Mouse (Mus musculus) forebrain, embryonic 10.5 days (tissue): ENCODE measurements around the gene Zfp84. TPM values are rescaled to one million over a fixed set of nuclear protein-coding genes. Genes with fewer than 3 reads are reported as not detected.
A peak's percentile ranks its signal among the peaks of the same experiment; 100 is the strongest.
"Not testable (repeated sequence)": the region's sequence is repeated elsewhere in the genome, so short reads cannot be mapped to it uniquely, and the experiment has no call there.

ENCODE experiments used
- DNase-seq: peaks from one replicate; pipeline ENCODE4 v3.0.0-alpha.2; 2017; ENCODE audit warnings: low spot score; ENCODE audit errors: extremely low spot score
- H3K27ac ChIP-seq: fragments of 300-500 bp; sonication (generic); 2 replicates; pipeline ENCODE4 v1.5.1; 2016; ENCODE audit warnings: mild to moderate bottlenecking
- H3K27me3 ChIP-seq: fragments of 300-500 bp; sonication (generic); 2 replicates; pipeline ENCODE4 v1.6.1; 2016; ENCODE audit warnings: mild to moderate bottlenecking; ENCODE audit not compliant: poor library complexity, severe bottlenecking
- H3K36me3 ChIP-seq: fragments of 300-500 bp; sonication (generic); replicated peaks from 2 replicates; pipeline ENCODE4 v1.6.1; 2016; ENCODE audit warnings: mild to moderate bottlenecking, moderate library complexity
- H3K4me1 ChIP-seq: fragments of 300-500 bp; sonication (generic); 2 replicates; pipeline ENCODE4 v1.6.1; 2016
- H3K4me3 ChIP-seq: fragments of 300-500 bp; sonication (generic); 2 replicates; pipeline ENCODE4 v1.5.1; 2016; ENCODE audit warnings: mild to moderate bottlenecking, moderate library complexity
- H3K9me3 ChIP-seq: fragments of 300-500 bp; sonication (generic); 2 replicates; pipeline ENCODE4 v1.6.1; 2016; ENCODE audit warnings: mild to moderate bottlenecking, moderate library complexity
- WGBS: fragments of 180-500 bp; shearing (Covaris S2); methylation state at CpG from one replicate; pipeline ENCODE4 v1.1.7; 2016; 5-methylcytosine and 5-hydroxymethylcytosine counted together
- polyA plus RNA-seq: library from polyadenylated mRNA; unstranded; fragments of >200 nt; fragmentation: Nextera tagmentation; extraction: Ambion mirVana; gene quantifications from 2 replicates; pipeline ENCODE4 v1.2.1, GENCODE M21; 2016

Gene Zfp84
- polyA plus RNA-seq, result 11.6 and 11.8 TPM in 2 replicates

- H3K27ac ChIP-seq, result peak within 1 kb of the TSS; percentile 89
- peak within 1 kb of the TSS; percentile 80 for H3K4me3 ChIP-seq
- under 1% methylated on average over 32 of the region's 32 CpGs for WGBS
- H3K4me1 ChIP-seq, result peaks cover 23% of the 10 kb centered on the region
- H3K9me3 ChIP-seq, result no peaks in the 10 kb centered on the region
- H3K36me3 ChIP-seq, result peaks cover 25% of the 10 kb centered on the region
- DNase-seq, result peak; percentile 85
- H3K27me3 ChIP-seq, result no peaks in the 10 kb centered on the region
These were observed at the start of gene Zfp84 for GRCm38 (mm10) chr7:29768090-29768900. Gene Zfp84 (plus strand): TSS chr7:29768552.

DNA sequence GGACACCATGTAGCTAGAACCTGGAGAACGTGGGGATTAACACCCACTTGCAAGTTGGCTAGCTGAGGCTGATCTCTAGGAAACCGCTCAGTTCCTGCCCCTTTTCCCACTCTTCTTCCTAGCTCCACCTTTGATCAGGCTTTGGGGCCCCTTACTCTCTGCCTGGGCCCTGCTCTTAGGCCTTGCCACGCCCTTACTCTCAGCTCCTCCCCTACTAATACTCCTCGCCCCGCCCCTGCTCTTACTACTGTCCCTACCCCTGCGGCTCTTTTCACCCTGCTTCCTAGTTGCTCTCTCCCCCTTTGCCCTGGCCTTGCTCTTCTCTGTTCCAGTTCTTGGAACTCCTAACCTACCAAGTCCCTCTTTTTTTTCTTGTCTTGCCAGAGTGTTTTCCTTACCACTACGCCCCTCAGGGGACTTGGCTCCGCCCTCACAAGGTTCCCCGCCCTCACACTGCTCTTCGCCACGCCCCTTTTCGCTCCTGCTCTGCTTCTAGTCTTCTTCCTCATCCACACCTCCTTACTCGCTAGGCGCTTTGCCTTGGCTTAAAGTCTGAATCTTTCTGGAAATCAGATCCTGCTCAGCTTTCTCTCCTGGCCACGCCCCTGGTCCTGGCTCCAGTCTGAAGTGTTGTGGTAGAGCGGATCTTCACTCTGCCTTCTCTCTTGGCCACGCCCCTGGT, 42.8 kb upstream of the Zfp84 start:
- H3K4me1 ChIP-seq, H3K9me3 ChIP-seq, H3K4me3 ChIP-seq, H3K36me3 ChIP-seq, H3K27ac ChIP-seq, H3K27me3 ChIP-seq: not testable (repeated sequence)
- WGBS, result 37% methylated on average over 17 of the region's 17 CpGs
- peak; percentile 23 for DNase-seq

- H3K4me1 ChIP-seq, H3K27me3 ChIP-seq, H3K4me3 ChIP-seq, DNase-seq, H3K27ac ChIP-seq, H3K36me3 ChIP-seq: not testable (repeated sequence)
- 63% methylated on average over 11 of the region's 11 CpGs for WGBS
- peaks cover 15% of the 10 kb centered on the region for H3K9me3 ChIP-seq
These were observed 41.5 kb upstream of the Zfp84 start, which contains the start of gene Catsperg2 for GRCm38 (mm10) chr7:29726860-29727259. Gene Catsperg2 (minus strand): TSS chr7:29727032.

- Histone ChIP-seq H3K27me3 (no peaks in the 10 kb centered on the region), H3K9me3 (peaks cover 26% of the 10 kb centered on the region), H3K27ac (no peak overlapping the region), H3K36me3 (no peaks in the 10 kb centered on the region), H3K4me1 (peaks cover 3% of the 10 kb centered on the region; the same call in 1 of the 2 replicates), H3K4me3 (no peak overlapping the region)
- DNase-seq, result no peak
- 94% methylated on average over 2 of the region's 2 CpGs for WGBS
These were observed 40.3 kb upstream of the Zfp84 start for GRCm38 (mm10) chr7:29728055-29728454.

GRCm38 (mm10) chr7:29742258-29742657, 26.1 kb upstream of the Zfp84 start:
- 90% methylated on average over 3 of the region's 3 CpGs for WGBS
- H3K36me3 ChIP-seq, result no peaks in the 10 kb centered on the region
- DNase-seq, result no peak
- no peaks in the 10 kb centered on the region for H3K4me1 ChIP-seq
- no peak overlapping the region for H3K4me3 ChIP-seq
- H3K27ac ChIP-seq, result no peak overlapping the region
- no peaks in the 10 kb centered on the region for H3K27me3 ChIP-seq
- peaks cover 6% of the 10 kb centered on the region; the same call in 1 of the 2 replicates for H3K9me3 ChIP-seq

GRCm38 (mm10) chr7:29760476-29760875, 7.9 kb upstream of the Zfp84 start:
- Histone ChIP-seq H3K4me3 (no peak overlapping the region), H3K36me3 (no peaks in the 10 kb centered on the region), H3K27me3 (no peaks in the 10 kb centered on the region), H3K9me3 (peaks cover 13% of the 10 kb centered on the region; the same call in 1 of the 2 replicates), H3K4me1 (no peaks in the 10 kb centered on the region), H3K27ac (no peak overlapping the region)
- DNase-seq, result peak; percentile 7
- WGBS, result 87% methylated on average over 5 of the region's 5 CpGs

DNA sequence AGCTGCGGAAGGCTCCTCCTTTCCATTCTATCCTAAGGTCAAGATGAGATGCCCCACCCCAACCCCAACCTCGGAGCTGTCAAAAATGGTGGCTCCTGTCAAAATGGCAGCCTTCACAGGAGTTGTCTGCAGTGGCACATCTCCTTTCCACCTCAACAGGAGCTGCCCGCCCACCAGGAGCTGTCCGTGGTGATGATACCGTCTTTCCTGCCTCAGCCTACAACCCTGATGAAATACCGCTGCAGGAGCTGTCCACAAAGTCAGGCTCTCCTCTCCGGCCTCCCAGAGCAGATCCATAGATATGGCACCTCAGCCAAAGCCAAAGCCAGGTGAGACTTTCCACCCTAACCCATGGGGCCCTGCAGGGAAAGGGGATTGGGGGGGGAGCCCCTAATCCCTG, 3.6 kb upstream of the Zfp84 start:
- Histone ChIP-seq H3K36me3 (no peaks in the 10 kb centered on the region), H3K4me3 (no peak overlapping the region), H3K9me3 (no peaks in the 10 kb centered on the region), H3K27ac (no peak overlapping the region), H3K27me3 (no peaks in the 10 kb centered on the region), H3K4me1 (peaks cover 19% of the 10 kb centered on the region)
- DNase-seq, result peak; percentile 11
- WGBS, result 78% methylated on average over 7 of the region's 7 CpGs

- Histone ChIP-seq H3K4me3 (peak overlapping the region; percentile 80), H3K36me3 (peaks cover 14% of the 10 kb centered on the region), H3K4me1 (peaks cover 23% of the 10 kb centered on the region), H3K27ac (peak overlapping the region; percentile 79), H3K27me3 (no peaks in the 10 kb centered on the region), H3K9me3 (no peaks in the 10 kb centered on the region)
- 1% methylated on average over 15 of the region's 15 CpGs for WGBS
- DNase-seq, result peak; percentile 74
These were observed 1.2 kb upstream of the Zfp84 start for GRCm38 (mm10) chr7:29767058-29767686.

GRCm38 (mm10) chr7:29768980-29769379, 628 bp downstream of the Zfp84 start:
- Histone ChIP-seq H3K9me3 (no peaks in the 10 kb centered on the region), H3K27ac (peak overlapping the region; percentile 89), H3K4me3 (peak overlapping the region; percentile 80), H3K36me3 (peaks cover 31% of the 10 kb centered on the region), H3K27me3 (no peaks in the 10 kb centered on the region), H3K4me1 (peaks cover 23% of the 10 kb centered on the region)
- DNase-seq, result no peak
- 7% methylated on average over 10 of the region's 10 CpGs for WGBS

DNA sequence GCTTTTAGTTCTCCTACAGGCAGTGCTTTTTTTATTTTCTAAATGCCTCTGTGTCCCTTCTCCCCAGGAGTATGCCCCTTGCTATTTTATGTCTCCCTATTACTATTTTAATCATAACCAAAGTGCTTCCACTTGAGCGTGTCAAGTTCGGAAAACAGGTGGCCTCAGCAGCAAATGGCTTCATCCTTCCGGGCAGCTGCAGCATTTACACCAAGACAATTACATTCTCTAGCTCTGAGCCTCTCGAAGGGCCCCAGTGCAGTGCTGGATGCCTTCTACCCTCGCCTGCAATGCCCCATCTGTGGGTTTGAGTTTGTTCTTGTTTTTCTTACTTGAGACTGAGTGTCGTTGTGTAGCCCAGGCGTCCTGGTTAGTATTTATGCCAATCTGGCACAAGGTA, 5.2 kb downstream of the Zfp84 start:
- Histone ChIP-seq H3K4me1 (peaks cover 12% of the 10 kb centered on the region), H3K36me3 (peaks cover 77% of the 10 kb centered on the region), H3K9me3 (peaks cover 13% of the 10 kb centered on the region), H3K4me3 (no peak overlapping the region), H3K27ac (no peak overlapping the region), H3K27me3 (no peaks in the 10 kb centered on the region)
- WGBS, result 92% methylated on average over 7 of the region's 7 CpGs
- DNase-seq, result peak; percentile 10

DNA sequence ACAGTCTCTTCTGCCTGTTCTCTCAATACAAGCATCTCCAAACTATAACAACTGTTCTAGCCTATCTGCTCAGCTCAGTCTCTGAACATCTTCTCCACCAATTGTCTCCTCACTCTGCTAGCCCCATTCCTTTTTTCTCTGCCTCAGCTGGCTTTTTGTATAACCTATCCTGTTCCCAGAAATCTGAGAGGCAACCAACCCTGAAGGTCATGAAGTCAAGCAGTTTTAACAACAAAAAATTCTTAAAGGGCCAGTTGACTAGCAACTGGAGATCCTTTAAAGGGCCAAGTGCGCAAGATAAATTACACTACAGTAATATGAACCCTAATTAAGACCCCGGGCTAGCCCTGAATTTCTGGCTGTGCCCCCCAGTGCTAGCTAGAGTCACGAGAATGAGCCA, 6.0 kb downstream of the Zfp84 start:
- 87% methylated on average over 3 of the region's 3 CpGs for WGBS
- no peak for DNase-seq
- Histone ChIP-seq H3K27ac (no peak overlapping the region), H3K4me3 (no peak overlapping the region), H3K9me3 (peaks cover 13% of the 10 kb centered on the region), H3K27me3 (no peaks in the 10 kb centered on the region), H3K4me1 (peaks cover 7% of the 10 kb centered on the region), H3K36me3 (peaks cover 85% of the 10 kb centered on the region)

GRCm38 (mm10) chr7:29776568-29776967, 8.2 kb downstream of the Zfp84 start:
- H3K36me3 ChIP-seq, result peaks cover 84% of the 10 kb centered on the region

More at GRCm38 (mm10) chr7:29776568-29776967, 8.2 kb downstream of the Zfp84 start:
- Histone ChIP-seq H3K9me3 (peaks cover 13% of the 10 kb centered on the region), H3K4me1 (no peaks in the 10 kb centered on the region), H3K27me3 (no peaks in the 10 kb centered on the region), H3K4me3 (no peak overlapping the region), H3K27ac (no peak overlapping the region)
- 94% methylated on average over 19 of the region's 19 CpGs for WGBS
- DNase-seq, result no peak
